Mouse (Mus musculus) heart, embryonic 16.5 days (tissue): Measurements from ENCODE around the gene Bin2. TPM values are rescaled to one million over a fixed set of nuclear protein-coding genes. Genes with fewer than 3 reads are reported as not detected.

Experiments used
- ATAC-seq: fragments of 200-750 bp; cut with Nextera tagmentation; replicated peaks from 2 replicates; pipeline ENCODE4 v1.8.0; 2017; ENCODE audit warnings: moderate number of reproducible peaks; ENCODE audit not compliant: insufficient read depth, low FRiP score; ENCODE audit errors: extremely low read depth
- H3K27ac ChIP-seq: fragments of 300-500 bp; sonication (generic); 2 replicates; pipeline ENCODE4 v1.5.1; 2014; ENCODE audit warnings: mild to moderate bottlenecking, low read length, control low read depth, moderate library complexity
- H3K27me3 ChIP-seq: fragments of 300-500 bp; sonication (generic); 2 replicates; pipeline ENCODE4 v1.6.1; 2014; ENCODE audit warnings: low read length, mixed read lengths; ENCODE audit not compliant: control insufficient read depth, insufficient read depth
- H3K36me3 ChIP-seq: fragments of 300-500 bp; sonication (generic); 2 replicates; pipeline ENCODE4 v1.6.1; 2014; ENCODE audit not compliant: control insufficient read depth, insufficient read depth
- H3K4me1 ChIP-seq: fragments of 300-500 bp; sonication (generic); 2 replicates; pipeline ENCODE4 v1.6.1; 2014; ENCODE audit warnings: low read length, mixed read lengths; ENCODE audit not compliant: control insufficient read depth, insufficient read depth
- H3K4me2 ChIP-seq: fragments of 300-500 bp; sonication (generic); 2 replicates; pipeline ENCODE4 v1.6.1; 2014; ENCODE audit warnings: low read depth, mild to moderate bottlenecking, control low read depth, low read length
- H3K4me3 ChIP-seq: fragments of 300-500 bp; sonication (generic); 2 replicates; pipeline ENCODE4 v1.5.1; 2014; ENCODE audit warnings: mild to moderate bottlenecking, control low read depth, low read length
- H3K9ac ChIP-seq: fragments of 300-500 bp; sonication (generic); 2 replicates; pipeline ENCODE4 v1.6.1; 2014; ENCODE audit warnings: low read length, control low read depth
- H3K9me3 ChIP-seq: fragments of 300-500 bp; sonication (generic); replicated peaks from 2 replicates; pipeline ENCODE4 v1.6.1; 2016; ENCODE audit warnings: low read length; ENCODE audit not compliant: control insufficient read depth
- WGBS: fragments of 180-500 bp; shearing (Covaris S2); extraction: QIAGEN DNeasy Blood & Tissue Kit; methylation state at CpG from one replicate; pipeline ENCODE4 v1.1.7; 2014; 5-methylcytosine and 5-hydroxymethylcytosine counted together
- polyA plus RNA-seq: library from polyadenylated mRNA; unstranded; fragments of >200 nt; fragmentation: Nextera tagmentation; extraction: Ambion mirVana; gene quantifications from 2 replicates; pipeline ENCODE4 v1.2.1, GENCODE M21; 2015

Bin2 gene
- polyA plus RNA-seq, 1 experiment from 2014 or later = 13.3 TPM

- no peaks in the 10 kb centered on the region for H3K9me3 ChIP-seq
- peak overlapping the region; percentile 29 for H3K4me2 ChIP-seq
- no peak for ATAC-seq
- no peaks in the 10 kb centered on the region for H3K27me3 ChIP-seq
- peaks cover 8% of the 10 kb centered on the region; the same call in 1 of the 2 replicates for H3K4me1 ChIP-seq
- H3K9ac ChIP-seq = peak overlapping the region; percentile 11; the same call in 1 of the 2 replicates
- peak overlapping the region; percentile 17; the same call in 1 of the 2 replicates for H3K4me3 ChIP-seq
- WGBS = 48% methylated on average over 6 of the region's 6 CpGs
- H3K27ac ChIP-seq = peak overlapping the region; percentile 66
- no peaks in the 10 kb centered on the region for H3K36me3 ChIP-seq
These were observed 1.9 kb downstream of the Bin2 start for GRCm38 (mm10) chr15:100667420-100667819.

GRCm38 (mm10) chr15:100666851-100667250 lies 2.5 kb downstream of the Bin2 start:
- WGBS = 20% methylated on average over 12 of the region's 12 CpGs

DNA sequence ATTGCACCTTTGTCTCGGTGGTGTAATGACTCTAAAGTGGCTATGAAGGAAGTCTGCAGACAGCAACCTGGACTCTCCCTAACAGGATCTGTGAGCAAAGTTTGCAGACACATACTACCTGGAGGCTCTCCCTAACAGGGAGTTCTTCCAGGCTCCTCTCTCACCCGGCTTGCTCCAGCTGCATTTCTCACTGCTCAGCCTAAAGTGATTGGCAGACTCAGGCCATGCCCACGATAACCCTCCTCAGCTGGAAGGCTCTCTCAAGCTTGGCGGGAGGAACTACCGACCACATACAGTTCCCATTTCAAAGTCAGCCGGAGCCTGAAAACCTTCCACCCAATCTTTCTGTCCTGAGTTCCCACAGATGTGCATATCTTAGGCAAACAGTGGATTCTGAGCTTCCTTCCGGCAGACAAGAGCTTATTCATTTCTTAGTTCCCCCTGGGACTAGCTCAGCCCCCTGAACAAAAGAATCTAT lies 3.1 kb downstream of the Bin2 start:
- peak; percentile 46; the same call in 1 of the 2 replicates for ATAC-seq

More at GRCm38 (mm10) chr15:100666851-100667250, 2.5 kb downstream of the Bin2 start:
- ATAC-seq = no peak
- Histone ChIP-seq H3K4me2 (peak overlapping the region; percentile 29), H3K4me1 (peaks cover 8% of the 10 kb centered on the region; the same call in 1 of the 2 replicates), H3K9me3 (no peaks in the 10 kb centered on the region), H3K27ac (peak overlapping the region; percentile 66), H3K36me3 (no peaks in the 10 kb centered on the region), H3K4me3 (peak overlapping the region; percentile 17; the same call in 1 of the 2 replicates), H3K27me3 (no peaks in the 10 kb centered on the region), H3K9ac (peak overlapping the region; percentile 11; the same call in 1 of the 2 replicates)

GRCm38 (mm10) chr15:100665411-100666218 lies 3.7 kb downstream of the Bin2 start:
- Histone ChIP-seq H3K9ac (no peak overlapping the region), H3K4me1 (peaks cover 8% of the 10 kb centered on the region; the same call in 1 of the 2 replicates), H3K27me3 (no peaks in the 10 kb centered on the region), H3K4me3 (no peak overlapping the region), H3K36me3 (no peaks in the 10 kb centered on the region), H3K27ac (no peak overlapping the region), H3K4me2 (no peak overlapping the region), H3K9me3 (no peaks in the 10 kb centered on the region)
- ATAC-seq = no peak
- 34% methylated on average over 9 of the region's 9 CpGs for WGBS

More for the DNA sequence above, 3.1 kb downstream of the Bin2 start:
- Histone ChIP-seq H3K4me1 (peaks cover 8% of the 10 kb centered on the region; the same call in 1 of the 2 replicates), H3K9me3 (no peaks in the 10 kb centered on the region), H3K9ac (0 out of 2 replicates have a peak overlapping the region, but pooled peaks have one; percentile 3), H3K4me2 (peak overlapping the region; percentile 29), H3K4me3 (no peak overlapping the region), H3K27ac (peak overlapping the region; percentile 38), H3K36me3 (no peaks in the 10 kb centered on the region), H3K27me3 (no peaks in the 10 kb centered on the region)
- WGBS = 4% methylated on average over 7 of the region's 7 CpGs

DNA sequence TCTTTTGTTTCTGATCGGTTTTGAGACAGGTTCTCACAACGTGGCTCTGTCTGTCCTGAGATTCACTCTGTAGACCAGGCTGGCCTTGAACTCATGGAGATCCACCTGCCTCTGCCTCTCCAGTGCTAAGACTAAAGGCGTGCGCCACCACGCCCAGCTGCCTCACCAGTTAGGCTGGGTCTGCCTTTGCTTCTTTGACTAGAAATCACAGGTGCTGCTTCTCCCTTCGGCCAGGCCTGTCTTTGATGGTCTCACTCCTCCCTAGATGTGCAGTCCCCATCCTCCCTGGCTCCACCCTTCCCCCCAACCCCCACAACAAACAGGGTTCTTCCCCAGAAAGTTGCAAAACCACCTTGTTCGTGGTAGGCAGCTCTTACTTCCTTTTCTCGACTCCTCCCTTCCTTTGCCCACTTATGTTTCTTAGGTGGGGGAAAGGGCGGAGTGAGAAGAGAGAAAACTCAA lies 4.5 kb downstream of the Bin2 start:
- H3K36me3 ChIP-seq = no peaks in the 10 kb centered on the region
- H3K4me2 ChIP-seq = no peak overlapping the region
- ATAC-seq = no peak
- peaks cover 8% of the 10 kb centered on the region; the same call in 1 of the 2 replicates for H3K4me1 ChIP-seq
- WGBS = 71% methylated on average over 9 of the region's 9 CpGs
- no peak overlapping the region for H3K4me3 ChIP-seq
- no peak overlapping the region for H3K27ac ChIP-seq
- H3K27me3 ChIP-seq = no peaks in the 10 kb centered on the region
- H3K9ac ChIP-seq = no peak overlapping the region
- no peaks in the 10 kb centered on the region for H3K9me3 ChIP-seq

DNA sequence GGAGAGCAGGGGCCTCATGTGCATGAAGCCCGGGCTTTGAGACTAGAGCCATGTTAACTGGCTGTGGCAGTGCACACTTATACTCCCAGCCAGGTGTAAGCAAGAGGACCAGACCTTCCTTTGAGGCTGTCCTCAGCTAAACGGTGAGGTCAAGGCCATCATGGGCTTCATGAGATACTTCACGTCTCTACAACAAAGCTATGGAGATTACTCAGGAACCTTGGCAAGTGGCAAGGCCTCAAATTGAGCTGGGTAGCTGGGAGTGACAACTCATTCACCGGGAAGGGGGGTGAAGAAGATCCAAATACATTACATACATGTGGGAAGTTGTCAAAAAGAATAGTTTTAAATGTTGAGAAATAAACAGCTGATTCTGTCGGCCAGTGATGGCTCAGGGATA lies 8.5 kb downstream of the Bin2 start:
- no peak overlapping the region for H3K9ac ChIP-seq
- WGBS = 86% methylated on average over 5 of the region's 5 CpGs
- H3K36me3 ChIP-seq = no peaks in the 10 kb centered on the region
- no peaks in the 10 kb centered on the region for H3K9me3 ChIP-seq
- H3K4me1 ChIP-seq = no peaks in the 10 kb centered on the region
- no peak for ATAC-seq
- H3K4me3 ChIP-seq = no peak overlapping the region
- no peak overlapping the region for H3K27ac ChIP-seq
- no peaks in the 10 kb centered on the region for H3K27me3 ChIP-seq
- H3K4me2 ChIP-seq = no peak overlapping the region

GRCm38 (mm10) chr15:100660306-100660705 lies 9.0 kb downstream of the Bin2 start:
- 70% methylated on average over 9 of the region's 9 CpGs for WGBS

DNA sequence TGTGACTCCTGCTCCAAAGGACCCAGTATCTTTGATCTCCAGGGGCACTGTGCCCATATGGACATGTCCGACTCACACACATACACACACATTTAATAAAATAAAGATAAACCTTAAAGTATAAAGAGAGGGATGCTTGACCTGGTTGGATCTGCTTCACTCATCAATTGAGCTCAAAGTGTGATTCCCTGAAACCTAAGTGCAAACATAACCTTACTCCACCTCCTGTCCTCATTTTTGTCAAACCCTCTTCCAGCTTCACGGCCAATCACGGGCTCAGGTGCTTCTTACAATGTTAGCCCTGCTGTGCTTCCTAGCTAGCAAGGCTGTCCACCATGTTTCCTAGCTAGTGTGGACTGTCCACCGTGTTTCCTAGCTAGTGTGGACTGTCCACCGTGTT lies 14.2 kb downstream of the Bin2 start:
- no peak overlapping the region for H3K4me2 ChIP-seq
- no peak overlapping the region for H3K4me3 ChIP-seq
- WGBS = 77% methylated on average over 5 of the region's 5 CpGs
- H3K4me1 ChIP-seq = no peaks in the 10 kb centered on the region
- no peaks in the 10 kb centered on the region for H3K27me3 ChIP-seq
- no peak overlapping the region for H3K9ac ChIP-seq
- no peak for ATAC-seq
- H3K36me3 ChIP-seq = no peaks in the 10 kb centered on the region
- no peak overlapping the region for H3K27ac ChIP-seq
- no peaks in the 10 kb centered on the region for H3K9me3 ChIP-seq

More at GRCm38 (mm10) chr15:100660306-100660705, 9.0 kb downstream of the Bin2 start:
- Histone ChIP-seq H3K36me3 (no peaks in the 10 kb centered on the region), H3K4me2 (no peak overlapping the region), H3K9ac (no peak overlapping the region), H3K9me3 (no peaks in the 10 kb centered on the region), H3K4me3 (no peak overlapping the region), H3K27me3 (no peaks in the 10 kb centered on the region), H3K4me1 (no peaks in the 10 kb centered on the region), H3K27ac (no peak overlapping the region)
- ATAC-seq = no peak

DNA sequence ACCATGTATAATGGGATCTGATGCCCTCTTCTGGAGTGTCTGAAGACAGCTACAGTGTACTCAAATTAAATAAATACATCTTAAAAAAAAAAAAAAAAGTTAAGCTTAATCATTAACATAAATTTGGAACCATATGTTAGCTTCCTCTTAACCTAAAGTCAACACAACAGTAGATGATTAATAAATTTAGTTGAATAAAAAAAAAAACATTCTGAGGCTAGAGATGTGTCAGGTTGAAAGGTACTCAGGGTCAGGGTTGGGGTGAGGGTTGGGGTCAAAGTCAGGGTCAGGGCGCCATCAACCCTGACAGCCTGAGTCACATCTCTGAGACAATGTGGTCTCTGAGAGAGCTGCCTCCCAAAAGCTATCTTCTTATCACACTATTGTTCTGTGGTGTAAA lies 15.1 kb downstream of the Bin2 start:
- H3K9ac ChIP-seq = no peak overlapping the region
- H3K4me1 ChIP-seq = no peaks in the 10 kb centered on the region
- H3K36me3 ChIP-seq = no peaks in the 10 kb centered on the region
- H3K9me3 ChIP-seq = no peaks in the 10 kb centered on the region
- H3K4me3 ChIP-seq = no peak overlapping the region
- H3K27ac ChIP-seq = no peak overlapping the region
- WGBS = 65% methylated on average over 1 of the region's 1 CpGs
- H3K4me2 ChIP-seq = no peak overlapping the region
- ATAC-seq = no peak
- H3K27me3 ChIP-seq = no peaks in the 10 kb centered on the region
